Mouse (Mus musculus) central nervous system, embryonic 18 days (tissue): ENCODE measurements around the gene Vmn1r129. TPM values are rescaled to one million over a fixed set of nuclear protein-coding genes. Genes with fewer than 3 reads are reported as not detected.

Experiments used
- polyA plus RNA-seq: library from polyadenylated mRNA; depleted of rRNA; stranded (reverse); fragments of >200 nt; gene quantifications from 2 replicates; pipeline ENCODE4 v1.2.3, GENCODE M21; 2012; rRNA removed

Gene Vmn1r129
- polyA plus RNA-seq: not detected in 2 replicates

DNA sequence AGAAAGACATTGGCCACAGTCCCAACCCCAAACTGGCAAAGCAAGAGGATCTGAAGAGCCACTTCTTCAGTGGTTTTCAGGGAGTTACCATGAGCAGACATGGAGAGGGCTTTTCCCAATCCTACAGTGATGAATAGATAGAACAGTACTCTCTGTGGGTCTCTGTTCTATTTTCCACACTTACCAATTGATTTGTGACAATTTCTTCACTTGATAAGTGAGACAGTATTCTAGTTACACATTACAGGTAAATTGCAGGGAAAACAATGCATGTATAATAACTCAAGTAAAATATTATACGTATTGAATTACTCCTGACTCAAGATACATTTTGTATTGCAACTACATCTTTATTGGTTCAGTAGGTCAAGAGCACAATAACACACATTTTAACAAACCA, at the start of gene Vmn1r129:
Gene Vmn1r129, minus strand, starts transcription at position 101 of the 400 bp plus-strand sequence.

DNA sequence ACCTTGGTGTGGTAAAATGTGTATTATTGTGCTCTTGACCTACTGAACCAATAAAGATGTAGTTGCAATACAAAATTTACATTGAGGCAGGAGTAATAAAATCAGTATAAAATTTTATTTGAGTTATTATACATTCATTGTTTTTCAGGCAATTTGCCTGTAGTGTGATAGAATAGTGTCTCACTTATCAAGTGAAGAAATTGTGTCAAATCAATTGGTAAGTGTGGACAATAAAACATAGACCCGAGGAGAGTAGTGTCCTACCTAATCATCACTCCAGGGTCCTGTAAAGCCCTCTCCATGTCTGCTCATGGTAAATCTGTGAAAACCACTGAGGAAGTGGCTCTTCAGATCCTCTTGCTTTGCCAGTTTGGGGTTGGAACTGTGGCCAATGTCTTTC, 12.0 kb downstream of the Vmn1r129 start, which contains the start of gene Vmn1r128:
Gene Vmn1r128, plus strand, starts transcription at position 301 of the 400 bp plus-strand sequence.

DNA sequence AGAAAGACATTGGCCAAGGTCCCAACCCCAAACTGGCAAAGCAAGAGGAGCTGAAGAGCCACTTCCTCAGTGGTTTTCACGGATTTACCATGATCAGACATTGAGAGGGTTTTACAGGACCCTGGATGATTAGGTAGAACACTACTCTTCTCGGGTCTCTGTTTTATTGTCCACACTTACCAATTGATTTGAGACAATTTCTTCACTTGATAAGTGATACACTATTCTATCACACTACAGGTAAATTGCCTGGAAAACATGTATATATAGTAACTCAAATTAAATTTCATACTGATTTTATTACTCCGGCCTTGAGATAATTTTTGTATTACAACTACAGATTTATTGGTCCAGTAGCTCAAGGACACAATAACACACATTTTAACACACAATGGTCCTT, 41.3 kb downstream of the Vmn1r129 start, which contains the start of gene Vmn1r127:
Gene Vmn1r127, minus strand, starts transcription at position 101 of the 400 bp plus-strand sequence.

Other genes starting within 250 kb of the Vmn1r129 start
- gene Vmn1r122, start 227.2 kb downstream of the Vmn1r129 start, polyA plus RNA-seq: not detected in 2 replicates
- not detected in 2 replicates for gene Vmn1r123, start 199.1 kb downstream of the Vmn1r129 start, polyA plus RNA-seq
- gene Gm5157, start 170.9 kb downstream of the Vmn1r129 start, polyA plus RNA-seq: not detected in 2 replicates
- not detected in 2 replicates for gene Vmn1r124, start 100.7 kb downstream of the Vmn1r129 start, polyA plus RNA-seq
- gene Vmn1r125, start 89.1 kb downstream of the Vmn1r129 start, polyA plus RNA-seq: not detected in 2 replicates
- gene Vmn1r126, start 59.8 kb downstream of the Vmn1r129 start, polyA plus RNA-seq: not detected in 2 replicates
- gene Vmn1r127, start 41.4 kb downstream of the Vmn1r129 start, polyA plus RNA-seq: not detected in 2 replicates
- gene Vmn1r128, start 11.9 kb downstream of the Vmn1r129 start, polyA plus RNA-seq: not detected in 2 replicates
- gene Gm6882, start 71.5 kb upstream of the Vmn1r129 start, polyA plus RNA-seq: not detected in 2 replicates
- not detected in 2 replicates for gene Vmn1r130, start 150.5 kb upstream of the Vmn1r129 start, polyA plus RNA-seq
- not detected in 2 replicates for gene Vmn1r131, start 184.8 kb upstream of the Vmn1r129 start, polyA plus RNA-seq